Mouse (Mus musculus): ENCODE data around the gene Gipr. TPM values are rescaled to one million over a fixed set of nuclear protein-coding genes. Genes with fewer than 3 reads are reported as not detected.

The Gipr gene
- polyA plus RNA-seq, 1 experiment from 2014 or later = not detected

DNA sequence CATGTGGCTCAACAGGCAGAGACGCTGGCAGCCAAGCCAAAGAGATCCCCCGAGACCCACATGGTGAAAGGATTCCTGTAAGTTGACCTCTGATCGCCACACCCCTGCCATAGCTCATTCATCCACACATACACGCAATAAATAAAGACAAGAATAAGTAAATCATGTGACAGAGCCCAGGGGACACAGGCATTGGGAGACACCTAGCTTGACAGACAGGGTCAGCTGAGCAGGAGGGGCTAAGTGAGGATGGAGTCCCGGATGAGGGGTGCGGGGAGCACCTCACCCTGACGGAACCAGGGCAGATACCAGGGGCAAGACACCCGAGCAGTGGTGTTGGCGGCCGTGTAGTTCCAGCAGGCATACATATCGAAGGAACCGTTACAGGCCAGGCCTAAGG lies 2.2 kb downstream of the Gipr start:
- 23% methylated on average over 12 of the region's 12 CpGs for WGBS
- peak overlapping the region; percentile 1; the same call in 1 of the 2 replicates for H3K4me2 ChIP-seq (ENCODE audit: low read depth, severe bottlenecking)
- 0 out of 2 replicates have a peak, but pooled peaks have one; percentile 6 for ATAC-seq (ENCODE audit: insufficient number of reproducible peaks, low FRiP score, low TSS enrichment, low read depth)

DNA sequence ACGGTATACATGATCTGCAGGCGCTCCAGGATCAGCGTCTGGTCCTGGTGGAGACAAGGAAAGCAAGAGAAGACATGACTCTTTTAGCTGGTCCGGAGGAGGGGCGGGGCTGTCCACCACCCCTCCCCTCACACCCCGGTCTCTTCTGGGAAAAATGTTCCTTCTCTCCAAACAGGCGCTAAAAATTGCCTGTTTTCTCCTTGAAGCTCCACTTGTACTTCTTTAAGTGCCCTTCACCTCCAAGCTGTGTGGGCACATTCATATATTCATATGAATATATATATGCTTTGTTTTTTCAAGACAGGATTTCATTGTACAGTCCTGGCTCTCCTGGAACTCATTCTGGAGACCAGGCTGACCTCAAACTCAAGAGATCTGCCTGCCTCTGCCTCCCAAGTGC lies 3.0 kb downstream of the Gipr start:
- H3K27me3 ChIP-seq (ENCODE audit: control insufficient read depth, insufficient read depth, low read length) = peaks cover 34% of the 10 kb centered on the region
- no peaks in the 10 kb centered on the region; the same call in 1 of the 2 replicates for H3K9me3 ChIP-seq (ENCODE audit: control insufficient read depth, low read length)
- H3K4me1 ChIP-seq (ENCODE audit: control insufficient read depth, insufficient read depth, low read length) = peaks cover 5% of the 10 kb centered on the region
- H3K27ac ChIP-seq (replicated peaks; ENCODE audit: low read depth, low read length) = no peak overlapping the region
- no peak overlapping the region for H3K4me3 ChIP-seq (ENCODE audit: low read depth, low read length)
- ATAC-seq (ENCODE audit: insufficient number of reproducible peaks, low FRiP score, low TSS enrichment, low read depth) (no peak), DNase-seq (ENCODE audit: low spot score) (no peak)
- H3K9ac ChIP-seq (ENCODE audit: low read length) = no peak overlapping the region
- no peaks in the 10 kb centered on the region for H3K36me3 ChIP-seq (ENCODE audit: control insufficient read depth, insufficient read depth, low read length)
- no peak overlapping the region for H3K4me2 ChIP-seq (ENCODE audit: low read depth, severe bottlenecking)
- WGBS = 78% methylated on average over 7 of the region's 7 CpGs

More for the DNA sequence above, 2.2 kb downstream of the Gipr start:
- H3K4me1 ChIP-seq (ENCODE audit: control insufficient read depth, insufficient read depth, low read length) = peaks cover 5% of the 10 kb centered on the region
- no peak overlapping the region for H3K9ac ChIP-seq (ENCODE audit: low read length)
- H3K9me3 ChIP-seq (ENCODE audit: control insufficient read depth, low read length) = no peaks in the 10 kb centered on the region; the same call in 1 of the 2 replicates
- no peak overlapping the region for H3K4me3 ChIP-seq (ENCODE audit: low read depth, low read length)
- no peak overlapping the region for H3K27ac ChIP-seq (replicated peaks; ENCODE audit: low read depth, low read length)
- no peak for DNase-seq (ENCODE audit: low spot score)
- no peaks in the 10 kb centered on the region for H3K36me3 ChIP-seq (ENCODE audit: control insufficient read depth, insufficient read depth, low read length)
- H3K27me3 ChIP-seq (ENCODE audit: control insufficient read depth, insufficient read depth, low read length) = peaks cover 31% of the 10 kb centered on the region

DNA sequence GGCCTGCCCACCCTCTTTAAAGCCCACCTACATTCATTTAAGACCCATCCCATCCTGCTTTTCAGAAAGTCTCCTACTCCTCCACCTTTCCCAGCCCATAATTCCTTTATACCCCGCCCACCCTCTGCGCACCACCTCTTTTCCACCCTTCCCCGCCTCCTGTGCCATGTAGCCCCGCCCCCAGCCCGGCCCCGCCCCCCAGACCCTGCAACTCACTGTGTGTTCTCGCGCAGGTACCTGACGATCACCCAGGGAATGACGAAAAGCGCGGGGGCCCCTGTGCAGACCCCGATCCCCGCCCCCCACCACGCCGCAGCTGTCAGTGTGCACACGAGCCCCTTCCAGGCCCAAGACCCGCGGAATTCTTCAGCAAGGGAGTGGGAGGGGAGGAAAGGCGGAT lies 5.8 kb downstream of the Gipr start:
- no peak overlapping the region for H3K27ac ChIP-seq (replicated peaks; ENCODE audit: low read depth, low read length)
- peaks cover 29% of the 10 kb centered on the region for H3K27me3 ChIP-seq (ENCODE audit: control insufficient read depth, insufficient read depth, low read length)
- DNase-seq (ENCODE audit: low spot score) (peak; percentile 68), ATAC-seq (ENCODE audit: insufficient number of reproducible peaks, low FRiP score, low TSS enrichment, low read depth) (no peak; the same call in 1 of the 2 replicates)
- H3K4me3 ChIP-seq (ENCODE audit: low read depth, low read length) = peak overlapping the region; percentile 30
- 0 out of 2 replicates have a peak, but pooled peaks cover under 1% of the 10 kb centered on the region for H3K36me3 ChIP-seq (ENCODE audit: control insufficient read depth, insufficient read depth, low read length)
- H3K4me2 ChIP-seq (ENCODE audit: low read depth, severe bottlenecking) = peak overlapping the region; percentile 59
- peaks cover 12% of the 10 kb centered on the region for H3K4me1 ChIP-seq (ENCODE audit: control insufficient read depth, insufficient read depth, low read length)
- H3K9ac ChIP-seq (ENCODE audit: low read length) = no peak overlapping the region
- 1% methylated on average over 20 of the region's 20 CpGs for WGBS
- H3K9me3 ChIP-seq (ENCODE audit: control insufficient read depth, low read length) = no peaks in the 10 kb centered on the region; the same call in 1 of the 2 replicates

DNA sequence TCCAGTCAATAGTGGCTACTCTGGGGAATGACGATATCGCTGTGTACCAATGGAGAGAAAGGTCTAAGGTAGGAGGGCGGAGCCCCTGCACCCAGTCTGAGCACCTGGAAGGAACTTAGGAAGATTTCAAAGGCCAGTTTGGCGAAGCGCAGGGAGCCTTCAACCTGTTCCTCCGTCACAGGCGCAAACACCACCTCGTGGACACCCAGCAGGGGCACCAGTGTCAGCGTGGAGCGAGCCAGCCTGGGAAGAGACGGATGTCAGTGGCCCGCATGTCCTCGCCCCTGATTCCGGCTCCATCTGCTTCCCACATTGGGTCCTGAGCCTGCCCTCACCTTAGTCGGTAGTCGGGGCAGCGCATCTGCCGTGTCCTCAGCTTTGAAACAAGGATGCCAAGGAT lies 6.5 kb downstream of the Gipr start:
- H3K9me3 ChIP-seq (ENCODE audit: control insufficient read depth, low read length) = no peaks in the 10 kb centered on the region; the same call in 1 of the 2 replicates
- 12% methylated on average over 18 of the region's 18 CpGs for WGBS
- H3K27me3 ChIP-seq (ENCODE audit: control insufficient read depth, insufficient read depth, low read length) = peaks cover 25% of the 10 kb centered on the region
- H3K9ac ChIP-seq (ENCODE audit: low read length) = no peak overlapping the region
- no peak overlapping the region for H3K27ac ChIP-seq (replicated peaks; ENCODE audit: low read depth, low read length)
- 0 out of 2 replicates have a peak overlapping the region, but pooled peaks have one; percentile 59 for H3K4me2 ChIP-seq (ENCODE audit: low read depth, severe bottlenecking)
- H3K36me3 ChIP-seq (ENCODE audit: control insufficient read depth, insufficient read depth, low read length) = peaks cover 2% of the 10 kb centered on the region; the same call in 1 of the 2 replicates
- no peak overlapping the region for H3K4me3 ChIP-seq (ENCODE audit: low read depth, low read length)
- DNase-seq (ENCODE audit: low spot score) (no peak), ATAC-seq (ENCODE audit: insufficient number of reproducible peaks, low FRiP score, low TSS enrichment, low read depth) (no peak)
- H3K4me1 ChIP-seq (ENCODE audit: control insufficient read depth, insufficient read depth, low read length) = peaks cover 12% of the 10 kb centered on the region

DNA sequence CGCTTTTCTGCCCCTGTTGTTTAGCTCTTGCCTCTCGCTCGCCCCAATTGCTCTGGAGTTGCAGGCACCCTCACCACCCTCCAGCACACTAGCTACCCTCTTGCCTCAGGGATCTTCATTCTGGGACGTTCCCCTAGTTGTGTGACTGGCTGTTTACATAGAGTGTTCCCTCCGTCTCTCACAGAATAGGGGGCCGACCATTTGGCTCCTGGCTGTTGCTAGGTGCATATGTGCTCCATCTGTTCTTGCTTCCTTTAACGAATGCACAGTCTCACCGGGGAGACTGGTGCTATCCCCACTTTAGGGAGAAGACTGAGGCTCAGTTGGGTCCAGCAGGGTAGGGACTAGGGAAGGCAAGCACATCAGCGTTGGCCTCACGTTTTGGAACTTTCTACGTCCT lies 7.3 kb downstream of the Gipr start:
- no peak overlapping the region for H3K9ac ChIP-seq (ENCODE audit: low read length)
- H3K27ac ChIP-seq (replicated peaks; ENCODE audit: low read depth, low read length) = no peak overlapping the region
- H3K36me3 ChIP-seq (ENCODE audit: control insufficient read depth, insufficient read depth, low read length) = peaks cover 2% of the 10 kb centered on the region; the same call in 1 of the 2 replicates
- no peak overlapping the region for H3K4me2 ChIP-seq (ENCODE audit: low read depth, severe bottlenecking)
- H3K9me3 ChIP-seq (ENCODE audit: control insufficient read depth, low read length) = no peaks in the 10 kb centered on the region
- DNase-seq (ENCODE audit: low spot score) (no peak), ATAC-seq (ENCODE audit: insufficient number of reproducible peaks, low FRiP score, low TSS enrichment, low read depth) (no peak)
- peaks cover 20% of the 10 kb centered on the region for H3K27me3 ChIP-seq (ENCODE audit: control insufficient read depth, insufficient read depth, low read length)
- 45% methylated on average over 11 of the region's 11 CpGs for WGBS
- no peak overlapping the region for H3K4me3 ChIP-seq (ENCODE audit: low read depth, low read length)
- H3K4me1 ChIP-seq (ENCODE audit: control insufficient read depth, insufficient read depth, low read length) = peaks cover 9% of the 10 kb centered on the region

DNA sequence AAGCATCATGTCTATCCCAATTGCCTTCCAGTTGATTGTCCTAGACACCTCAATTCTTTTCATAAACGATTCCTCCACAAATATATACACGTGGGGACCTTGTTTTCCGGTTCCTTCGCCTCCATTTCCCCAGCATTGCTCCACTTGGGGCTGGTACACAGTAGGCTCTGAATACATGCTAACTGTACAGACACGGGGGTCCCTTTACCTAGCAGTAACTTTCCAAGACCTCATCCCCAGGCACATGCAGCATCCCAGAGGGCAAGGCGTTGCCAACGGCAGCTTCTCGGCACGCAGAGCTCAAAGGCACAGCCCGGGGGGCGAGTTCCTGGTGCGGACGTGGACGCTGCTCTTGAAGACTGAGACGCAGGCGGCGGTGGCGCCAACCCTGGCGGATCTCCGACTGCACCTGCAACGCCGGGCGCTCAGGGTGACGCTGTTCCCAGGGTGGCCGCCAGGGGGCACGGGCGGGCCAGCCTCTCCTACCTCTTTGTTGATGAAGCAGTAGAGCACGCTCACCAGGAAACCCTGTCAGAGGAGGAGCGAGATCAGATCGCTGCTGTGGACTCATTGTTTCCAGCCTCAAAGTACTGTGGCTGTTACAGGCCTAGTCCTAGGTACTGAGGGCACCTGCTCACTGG lies 8.6 kb downstream of the Gipr start:
- WGBS = 6% methylated on average over 30 of the region's 30 CpGs
- Histone ChIP-seq H3K9me3 (ENCODE audit: control insufficient read depth, low read length) (no peaks in the 10 kb centered on the region), H3K27me3 (ENCODE audit: control insufficient read depth, insufficient read depth, low read length) (peaks cover 19% of the 10 kb centered on the region), H3K27ac (replicated peaks; ENCODE audit: low read depth, low read length) (no peak overlapping the region), H3K4me3 (ENCODE audit: low read depth, low read length) (0 out of 2 replicates have a peak overlapping the region, but pooled peaks have one; percentile 6), H3K4me2 (ENCODE audit: low read depth, severe bottlenecking) (peak overlapping the region; percentile 20; the same call in 1 of the 2 replicates), H3K4me1 (ENCODE audit: control insufficient read depth, insufficient read depth, low read length) (peaks cover 9% of the 10 kb centered on the region), H3K36me3 (ENCODE audit: control insufficient read depth, insufficient read depth, low read length) (peaks cover 12% of the 10 kb centered on the region; the same call in 1 of the 2 replicates), H3K9ac (ENCODE audit: low read length) (peak overlapping the region; percentile 24)
- ATAC-seq (ENCODE audit: insufficient number of reproducible peaks, low FRiP score, low TSS enrichment, low read depth) = peak; percentile 48; the same call in 1 of the 2 replicates
- peak; percentile 96 for DNase-seq (ENCODE audit: low spot score)

DNA sequence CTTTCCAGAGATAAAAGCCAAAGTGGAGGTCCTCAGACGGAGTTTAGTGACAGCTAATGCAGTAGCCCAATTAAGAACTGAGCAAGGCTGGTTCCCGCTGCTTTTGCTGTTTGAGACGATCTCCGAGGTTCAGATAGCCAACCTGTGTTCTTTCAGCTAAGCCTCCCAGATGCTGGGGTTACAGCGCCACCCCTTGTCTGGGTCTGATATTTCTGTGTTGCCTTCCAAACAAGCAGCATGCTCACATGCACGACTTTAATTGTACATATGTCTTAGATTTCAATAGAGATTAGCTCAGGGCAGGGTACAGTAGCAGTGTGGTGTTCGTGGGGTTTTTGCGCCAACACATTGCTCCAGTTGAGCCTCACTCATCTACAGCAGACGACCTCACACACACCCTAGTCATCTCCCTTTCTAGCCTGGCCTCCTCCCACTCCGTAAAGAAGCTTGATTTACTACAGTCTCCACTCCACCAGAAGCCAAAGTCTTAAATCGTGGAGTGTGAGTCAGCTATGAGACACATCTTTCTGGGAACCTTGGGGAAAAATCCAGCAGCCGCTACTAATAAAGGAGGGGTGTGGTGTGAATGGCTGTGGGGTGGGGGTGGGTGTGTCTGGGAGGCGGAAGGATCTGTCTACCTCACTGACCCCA lies 10.0 kb downstream of the Gipr start:
- DNase-seq (ENCODE audit: low spot score) = no peak
- no peak overlapping the region for H3K4me3 ChIP-seq (ENCODE audit: low read depth, low read length)
- no peak overlapping the region for H3K27ac ChIP-seq (replicated peaks; ENCODE audit: low read depth, low read length)
- peaks cover 15% of the 10 kb centered on the region; the same call in 1 of the 2 replicates for H3K36me3 ChIP-seq (ENCODE audit: control insufficient read depth, insufficient read depth, low read length)
- H3K4me2 ChIP-seq (ENCODE audit: low read depth, severe bottlenecking) = no peak overlapping the region
- H3K4me1 ChIP-seq (ENCODE audit: control insufficient read depth, insufficient read depth, low read length) = peaks cover 9% of the 10 kb centered on the region
- no peak for ATAC-seq (ENCODE audit: insufficient number of reproducible peaks, low FRiP score, low TSS enrichment, low read depth)
- WGBS = 44% methylated on average over 13 of the region's 13 CpGs
- H3K27me3 ChIP-seq (ENCODE audit: control insufficient read depth, insufficient read depth, low read length) = peaks cover 19% of the 10 kb centered on the region
- H3K9ac ChIP-seq (ENCODE audit: low read length) = no peak overlapping the region
- no peaks in the 10 kb centered on the region for H3K9me3 ChIP-seq (ENCODE audit: control insufficient read depth, low read length)

DNA sequence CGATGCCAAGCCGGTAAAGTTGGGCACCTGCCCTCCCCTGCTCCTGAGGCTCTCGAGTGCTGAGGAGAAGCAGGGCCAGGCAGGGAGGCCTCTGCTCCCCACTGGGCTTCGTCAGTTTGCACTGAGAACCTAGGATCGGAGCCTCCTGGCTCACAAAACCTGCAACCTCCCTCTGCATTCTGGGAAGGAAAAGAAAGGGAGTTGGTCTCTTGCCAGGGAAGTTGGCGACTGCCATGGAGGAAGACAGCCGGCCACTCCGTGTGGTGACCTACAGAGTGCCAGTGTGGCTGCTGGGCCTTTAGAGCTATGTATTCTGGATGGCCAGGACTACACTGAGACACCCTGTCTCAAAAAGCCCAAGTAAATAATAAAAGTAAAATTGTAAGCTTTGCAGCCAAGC lies 11.1 kb downstream of the Gipr start:
- no peaks in the 10 kb centered on the region for H3K9me3 ChIP-seq (ENCODE audit: control insufficient read depth, low read length)
- no peak for DNase-seq (ENCODE audit: low spot score)
- H3K4me1 ChIP-seq (ENCODE audit: control insufficient read depth, insufficient read depth, low read length) = peaks cover 16% of the 10 kb centered on the region
- WGBS = 89% methylated on average over 8 of the region's 8 CpGs
- ATAC-seq (ENCODE audit: insufficient number of reproducible peaks, low FRiP score, low TSS enrichment, low read depth) = no peak
- no peak overlapping the region for H3K4me2 ChIP-seq (ENCODE audit: low read depth, severe bottlenecking)
- H3K36me3 ChIP-seq (ENCODE audit: control insufficient read depth, insufficient read depth, low read length) = peaks cover 15% of the 10 kb centered on the region; the same call in 1 of the 2 replicates
- no peak overlapping the region for H3K9ac ChIP-seq (ENCODE audit: low read length)
- H3K4me3 ChIP-seq (ENCODE audit: low read depth, low read length) = no peak overlapping the region
- no peak overlapping the region for H3K27ac ChIP-seq (replicated peaks; ENCODE audit: low read depth, low read length)
- H3K27me3 ChIP-seq (ENCODE audit: control insufficient read depth, insufficient read depth, low read length) = peaks cover 12% of the 10 kb centered on the region

Data from limb, embryonic 11.5 days (tissue).